Mouse (Mus musculus): Measurements from ENCODE around the gene Fam161b.
A peak's percentile ranks its signal among the peaks of the same experiment; 100 is the strongest.
"Not testable (repeated sequence)": the region's sequence is repeated elsewhere in the genome, so short reads cannot be mapped to it uniquely, and the experiment has no call there.

Gene Fam161b

DNA sequence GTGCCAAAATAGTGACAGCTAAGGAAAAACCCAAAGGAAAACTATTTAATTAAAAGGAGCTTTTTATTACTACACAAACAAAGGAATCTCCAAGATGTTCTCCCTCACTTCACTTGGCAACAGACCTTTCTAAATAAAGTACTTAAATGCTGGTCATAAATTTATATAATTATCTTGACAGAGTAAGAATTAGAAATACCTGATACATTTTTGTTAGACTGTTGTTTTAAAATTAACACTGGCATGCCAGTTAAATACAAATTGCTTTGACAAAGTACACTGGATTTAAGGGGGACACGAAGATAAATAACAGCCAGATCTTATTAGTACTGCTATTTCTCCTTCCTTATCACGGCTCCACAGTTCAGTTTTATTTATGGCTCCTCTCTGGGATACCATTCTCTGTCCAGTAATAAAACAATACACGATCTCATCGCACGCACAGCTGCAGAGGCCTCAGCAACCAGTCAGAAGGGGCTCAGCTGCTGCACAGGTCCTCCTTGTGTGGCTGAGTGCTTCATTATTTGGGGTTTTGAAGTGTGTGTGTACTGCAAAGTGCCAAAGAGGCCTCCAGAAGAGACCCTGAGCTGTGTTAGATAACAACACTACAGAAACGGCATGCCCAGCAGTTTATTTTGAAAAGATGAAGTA, 12.3 kb upstream of the Fam161b start:
- DNase-seq = no peak

DNA sequence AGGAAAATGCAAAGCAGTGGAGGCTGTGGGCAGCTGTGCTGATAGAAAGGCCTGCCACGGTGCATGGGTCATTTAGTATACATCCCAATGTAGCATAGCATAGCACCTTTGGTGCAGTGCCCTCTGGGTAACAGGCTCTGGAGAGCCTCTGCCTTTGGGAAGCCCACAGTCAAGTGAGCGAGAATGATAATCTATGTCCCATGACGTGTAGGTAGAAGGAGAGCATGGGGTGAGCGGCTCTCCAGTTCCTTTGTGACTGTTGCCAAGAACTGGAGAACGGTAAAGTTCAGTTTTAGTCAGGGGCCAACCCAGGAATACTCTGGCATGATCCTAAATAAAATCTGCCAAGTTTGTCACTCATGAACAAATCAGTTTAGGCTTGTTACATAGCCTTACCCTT, 10.0 kb upstream of the Fam161b start:
- no peak for DNase-seq

GRCm38 (mm10) chr12:84366971-84367370, 5.3 kb upstream of the Fam161b start:
- no peak for DNase-seq

DNA sequence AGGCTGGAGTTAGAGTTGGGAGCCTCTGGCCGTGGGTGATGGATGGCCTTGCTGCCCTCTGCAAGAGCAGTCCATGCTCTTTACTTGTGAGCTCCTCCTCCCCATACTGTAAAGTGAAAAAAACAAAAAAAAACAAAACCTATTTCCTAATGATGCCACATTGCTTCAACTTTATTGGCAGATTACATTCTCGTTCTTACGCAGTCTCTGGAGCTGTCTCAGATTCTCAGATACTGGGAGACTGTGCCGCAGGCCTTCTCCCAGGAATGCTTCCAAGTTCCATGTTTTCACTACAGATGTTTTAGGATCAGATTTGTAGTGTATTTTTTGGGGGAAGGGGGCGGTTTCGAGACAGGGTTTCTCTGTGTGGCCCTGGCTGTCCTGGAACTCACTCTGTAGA, 3.5 kb upstream of the Fam161b start:
- no peak for DNase-seq

DNA sequence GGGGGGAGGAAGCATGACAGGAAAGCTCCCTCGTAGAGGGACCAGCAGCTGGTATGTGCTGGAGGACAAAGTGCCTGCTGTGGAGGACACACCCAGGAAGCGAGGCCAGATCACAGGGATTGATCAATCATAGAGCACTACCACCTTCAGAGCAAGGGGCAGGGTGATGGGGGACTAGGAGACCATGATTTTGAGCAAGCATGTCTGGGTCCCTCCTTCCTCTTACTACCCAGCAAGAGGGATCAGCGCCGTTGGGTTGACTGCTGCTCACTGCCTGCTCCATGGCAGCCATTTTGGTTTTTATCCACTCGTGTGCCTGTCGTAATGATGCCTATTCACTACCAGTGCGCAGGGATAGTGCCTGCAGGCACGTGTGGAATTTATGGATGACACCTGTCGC, 2.7 kb upstream of the Fam161b start:
- no peak for DNase-seq

DNA sequence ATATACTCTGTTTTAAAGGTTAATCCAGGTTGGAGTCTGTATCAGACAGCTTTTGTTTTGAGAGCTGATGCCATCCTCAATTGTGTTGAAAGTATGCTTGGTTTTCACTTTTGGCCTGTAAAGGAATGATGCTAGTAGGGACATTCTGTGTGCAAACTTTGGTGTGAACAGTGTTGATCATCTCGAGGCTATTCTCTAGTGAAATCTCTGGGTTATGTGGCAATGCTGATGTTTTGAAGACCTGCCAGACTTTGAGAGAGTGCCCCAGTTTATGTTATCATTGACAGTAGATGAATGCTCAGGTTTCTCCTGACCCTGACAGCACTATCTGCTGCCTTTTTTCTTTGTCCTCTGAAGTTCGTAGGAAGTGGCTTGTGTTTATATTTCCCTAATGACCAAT, 1.2 kb upstream of the Fam161b start:
- DNase-seq = no peak

DNA sequence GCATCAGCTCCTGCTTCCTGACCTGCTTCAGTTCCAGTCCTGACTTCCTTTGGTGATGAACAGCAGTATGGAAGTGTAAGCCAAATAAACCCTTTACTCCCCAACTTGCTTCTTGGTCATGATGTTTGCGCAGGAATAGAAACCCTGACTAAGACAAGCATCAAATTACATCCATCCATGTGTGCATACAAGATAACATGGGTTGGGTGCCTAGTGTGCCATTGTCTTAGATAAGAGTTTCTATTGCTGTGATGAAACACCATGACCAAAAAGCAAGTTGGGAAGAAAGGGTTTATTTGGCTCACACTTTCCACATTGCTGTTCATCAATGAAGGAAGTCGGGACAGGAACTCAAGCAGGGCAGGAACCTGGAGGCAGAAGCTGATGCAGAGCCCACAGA, 2.9 kb downstream of the Fam161b start:
- not testable (repeated sequence) for DNase-seq

GRCm38 (mm10) chr12:84347192-84347591, 14.4 kb downstream of the Fam161b start:
- DNase-seq = peak; percentile 59

DNA sequence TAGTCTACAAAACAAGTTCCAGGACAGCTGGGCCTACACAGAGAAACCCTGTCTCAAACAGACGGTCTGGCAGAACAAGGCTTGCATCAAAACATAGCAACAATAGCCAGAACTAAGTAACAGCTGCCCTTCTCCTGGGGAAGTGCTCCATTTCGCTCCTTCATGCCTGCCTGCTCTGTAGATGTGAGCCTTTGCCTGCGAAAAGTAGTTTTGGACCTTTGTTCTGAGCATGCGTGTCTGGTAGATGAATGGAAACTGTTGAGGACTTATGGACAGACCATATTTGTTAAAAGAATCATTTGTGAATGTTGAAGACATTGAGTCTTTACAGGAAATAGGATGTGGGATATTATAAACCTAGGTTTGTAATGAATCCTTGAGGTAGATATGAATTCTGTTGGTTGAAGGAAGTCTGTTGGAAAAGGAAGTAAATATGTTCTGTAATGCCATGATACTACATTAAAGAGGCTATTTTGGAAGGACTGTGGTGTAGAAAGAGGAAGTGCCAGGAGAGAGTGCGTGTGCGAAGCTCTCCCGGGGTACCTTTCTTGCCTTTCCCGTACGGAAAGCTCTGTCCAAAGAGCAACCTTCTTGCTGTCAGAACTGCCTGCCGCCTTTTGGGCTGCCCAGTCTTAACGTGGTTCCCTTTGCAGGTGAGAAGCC, 24.5 kb downstream of the Fam161b start:
- no peak for DNase-seq

- peak; percentile 31 for DNase-seq
These were observed 34.5 kb downstream of the Fam161b start for GRCm38 (mm10) chr12:84327111-84327512.

DNA sequence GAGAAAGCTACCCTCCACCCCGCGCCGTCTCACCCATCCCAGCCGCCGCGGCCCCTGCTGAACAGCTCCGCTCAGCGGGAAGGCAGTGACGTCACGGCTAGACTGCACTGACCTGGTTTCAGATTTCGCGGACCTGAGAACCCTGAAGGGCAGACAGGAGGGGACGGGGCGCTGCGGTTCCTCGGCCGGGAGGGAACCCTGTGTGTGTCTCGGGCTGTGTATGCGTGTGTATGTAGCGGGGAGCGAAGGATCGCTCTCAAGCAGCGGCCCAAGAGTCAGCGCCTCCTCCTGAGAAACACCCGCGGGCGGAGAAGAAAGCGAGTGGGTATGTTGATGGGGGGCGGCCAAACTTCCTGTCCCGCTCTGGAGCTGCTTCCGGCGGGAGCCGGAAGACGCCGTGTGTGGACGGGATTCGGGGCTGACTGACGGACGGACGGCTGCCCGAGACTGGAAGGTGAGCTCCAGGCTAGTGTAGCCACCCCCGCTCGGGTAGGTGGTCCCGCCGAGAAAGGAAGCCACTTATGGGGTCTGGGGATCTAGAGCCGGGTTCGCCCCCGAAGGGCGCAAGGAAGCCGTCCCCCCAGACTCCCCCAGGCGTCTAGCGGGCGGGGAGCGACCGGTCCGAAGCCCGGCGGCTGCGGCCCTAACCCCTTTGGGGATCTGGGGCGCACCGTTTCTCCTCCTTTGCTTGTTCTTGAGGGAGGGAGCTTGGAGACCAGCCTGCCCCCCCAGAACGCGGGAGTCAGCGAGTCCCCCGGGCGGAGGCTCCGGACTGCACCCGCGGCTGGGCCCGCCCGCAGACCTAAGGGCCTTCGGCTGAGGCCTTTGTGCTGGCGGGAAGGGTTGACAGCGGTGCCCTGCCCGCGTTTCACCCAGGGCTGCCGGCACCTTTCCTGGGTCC, 44.7 kb downstream of the Fam161b start, which contains the start of gene Zfp410:
Gene Zfp410, plus strand, starts transcription at position 132 of the 901 bp plus-strand sequence.
- DNase-seq = peak; percentile 91

DNA sequence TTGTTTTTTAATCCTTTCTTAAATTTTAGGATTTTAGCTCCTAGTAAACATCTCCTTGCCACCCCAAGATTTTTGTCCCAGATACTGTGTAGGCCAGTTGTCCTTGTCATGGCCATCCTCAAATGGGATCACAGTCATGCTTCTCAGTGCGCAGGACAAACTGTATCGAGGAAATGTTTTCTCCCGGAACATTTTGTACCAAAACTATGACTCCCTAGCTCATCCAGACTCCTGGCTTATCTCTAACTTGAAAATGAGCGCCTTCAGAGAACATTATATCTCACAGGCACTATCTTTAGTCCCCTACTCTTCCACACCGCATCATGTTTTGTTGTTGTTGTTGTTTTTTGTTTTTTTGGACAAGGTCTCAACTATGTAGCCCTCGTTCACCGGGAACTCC, 45.6 kb downstream of the Fam161b start:
- DNase-seq = peak; percentile 2

- DNase-seq = no peak
These were observed 50.3 kb downstream of the Fam161b start for GRCm38 (mm10) chr12:84311306-84311705.

- no peak for DNase-seq
These were observed 57.1 kb downstream of the Fam161b start for GRCm38 (mm10) chr12:84304554-84304953.

DNA sequence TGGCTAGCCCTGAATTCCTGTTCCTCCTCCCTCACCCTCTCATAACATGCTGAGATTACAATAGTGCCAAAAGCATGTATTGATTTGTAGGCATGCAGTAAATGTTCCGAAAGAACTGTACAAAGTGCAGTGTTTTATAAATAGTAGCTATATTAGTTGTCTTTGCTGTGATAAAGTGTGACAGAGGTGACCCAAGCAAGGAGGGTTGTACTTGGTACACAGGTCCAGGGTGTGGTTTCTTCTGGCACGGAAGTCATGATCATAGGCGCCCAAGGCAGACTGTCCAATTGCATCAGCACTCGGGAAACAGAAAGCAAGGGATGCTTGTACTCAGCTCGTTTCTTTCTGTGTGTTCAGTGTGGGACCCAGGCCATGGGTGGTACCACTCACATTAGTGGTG, 57.5 kb downstream of the Fam161b start:
- DNase-seq = no peak

GRCm38 (mm10) chr12:84299265-84299664, 62.4 kb downstream of the Fam161b start:
- DNase-seq = no peak

- no peak for DNase-seq
These were observed 63.8 kb downstream of the Fam161b start for GRCm38 (mm10) chr12:84297851-84298250.

Data from lung, postnatal 36 days (tissue).